Mouse (Mus musculus): ENCODE measurements around the gene Elk3.

Elk3 gene

DNA sequence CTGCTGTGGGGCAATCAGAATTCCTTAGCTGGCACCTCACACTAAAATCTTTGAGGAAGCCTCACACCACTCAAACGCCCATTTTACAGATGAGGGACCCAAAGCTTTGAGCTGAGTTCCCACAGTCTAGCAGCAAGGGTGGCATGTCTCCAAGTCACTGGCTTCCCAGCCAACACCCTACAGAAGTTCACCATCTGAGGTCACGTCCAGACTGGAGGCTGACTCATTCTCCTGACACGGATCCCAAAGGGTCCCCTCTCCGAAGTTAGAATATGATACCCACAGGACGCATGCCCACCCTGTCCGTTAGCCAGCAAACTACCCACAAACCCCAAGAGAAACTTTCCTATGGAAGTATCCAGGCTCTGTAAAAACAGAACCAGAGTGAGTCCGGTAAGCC, 39.1 kb downstream of the Elk3 start:
- CTCF ChIA-PET: interaction anchor here (0.6 kb wide), 1 partner anchor 112 kb away, joined by 3 read pairs; no protein-coding TSS in a partner anchor

DNA sequence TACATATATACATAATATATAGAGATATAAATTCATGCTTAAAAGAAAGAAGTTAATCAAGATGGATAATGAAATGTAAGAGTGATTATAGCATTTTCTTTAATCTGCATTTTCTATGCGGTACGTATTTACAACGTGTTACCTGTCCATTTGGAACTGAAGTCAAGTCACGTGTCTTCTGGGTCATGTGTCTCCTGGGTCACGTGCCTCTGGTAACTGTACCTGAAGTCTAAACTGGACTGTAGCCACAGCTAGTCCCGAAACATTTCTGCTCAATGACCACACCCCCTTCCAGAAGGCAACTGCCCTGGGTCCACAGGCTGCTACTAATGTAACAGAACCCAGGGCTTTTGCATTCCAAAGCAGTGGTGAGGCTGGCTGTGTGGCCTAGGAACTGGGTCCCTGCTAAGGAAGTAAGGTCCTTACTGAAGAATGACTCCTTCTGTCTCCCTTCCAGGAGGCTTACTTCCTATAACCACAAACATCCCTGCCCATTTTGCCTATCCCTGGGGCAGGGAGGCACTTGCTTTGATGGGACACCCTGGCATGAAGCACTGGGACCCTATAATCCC, 40.0 kb downstream of the Elk3 start:
- CTCF ChIA-PET: no interaction called here

DNA sequence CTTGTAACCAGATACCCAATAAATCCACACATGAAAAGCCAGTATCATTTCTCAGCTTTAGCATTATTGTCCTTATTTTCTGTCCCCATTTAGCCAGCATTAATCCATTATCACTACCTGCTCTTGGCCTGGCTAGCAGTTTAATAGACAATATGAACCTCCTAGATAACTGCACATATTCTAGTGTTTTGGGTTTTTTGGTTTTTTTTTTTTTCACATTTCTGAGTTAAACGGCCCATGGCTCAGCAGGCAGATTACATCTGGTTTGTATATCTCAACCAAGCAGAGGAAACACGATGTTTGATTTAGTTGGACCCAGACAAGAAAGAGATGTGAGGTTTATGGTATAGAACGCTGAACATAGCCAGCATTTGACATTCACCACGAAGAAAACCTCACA, 41.2 kb downstream of the Elk3 start:
- CTCF ChIA-PET: no interaction called here

DNA sequence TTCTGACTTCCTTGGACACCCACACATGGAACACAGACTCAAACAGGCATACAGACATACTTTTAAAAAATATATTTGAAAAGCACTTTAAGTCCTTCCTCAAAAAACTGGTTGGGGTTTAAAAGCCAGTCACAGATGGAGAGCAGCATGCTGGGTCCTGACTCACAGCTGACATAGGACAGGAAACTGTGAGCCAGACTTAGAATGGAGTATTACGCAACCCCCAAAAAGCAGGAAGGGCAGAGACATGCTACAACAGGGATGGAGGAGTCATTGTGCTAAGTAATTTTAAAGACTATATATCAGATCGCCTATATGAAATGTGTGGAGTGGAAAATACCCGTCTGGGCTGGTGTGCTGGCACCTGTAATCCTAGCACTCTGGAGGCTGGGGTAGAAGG, 42.6 kb downstream of the Elk3 start:
- CTCF ChIA-PET: interaction anchor here (0.7 kb wide), 1 partner anchor 17 kb away, joined by 16 read pairs; no protein-coding TSS in a partner anchor

DNA sequence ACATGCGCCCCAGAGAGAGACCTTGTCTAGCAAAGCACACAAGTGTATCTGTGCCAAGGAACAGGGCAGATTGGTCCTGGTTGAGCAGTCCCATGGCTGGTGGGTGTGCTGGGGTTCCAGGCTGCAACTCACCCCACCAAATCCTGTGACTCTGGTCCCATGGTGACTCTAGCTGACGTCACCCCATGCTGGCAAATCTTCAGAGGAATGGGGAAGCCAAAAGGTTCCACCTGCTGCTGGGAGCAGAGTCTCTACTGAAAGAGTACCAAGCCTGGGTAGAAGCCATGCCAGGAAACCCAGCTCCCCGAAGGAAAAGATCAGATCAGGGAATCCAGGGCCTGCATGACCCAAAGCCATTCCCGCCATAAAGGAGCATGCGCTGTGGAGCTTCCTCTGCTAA, 43.4 kb downstream of the Elk3 start:
- CTCF ChIA-PET: no interaction called here

DNA sequence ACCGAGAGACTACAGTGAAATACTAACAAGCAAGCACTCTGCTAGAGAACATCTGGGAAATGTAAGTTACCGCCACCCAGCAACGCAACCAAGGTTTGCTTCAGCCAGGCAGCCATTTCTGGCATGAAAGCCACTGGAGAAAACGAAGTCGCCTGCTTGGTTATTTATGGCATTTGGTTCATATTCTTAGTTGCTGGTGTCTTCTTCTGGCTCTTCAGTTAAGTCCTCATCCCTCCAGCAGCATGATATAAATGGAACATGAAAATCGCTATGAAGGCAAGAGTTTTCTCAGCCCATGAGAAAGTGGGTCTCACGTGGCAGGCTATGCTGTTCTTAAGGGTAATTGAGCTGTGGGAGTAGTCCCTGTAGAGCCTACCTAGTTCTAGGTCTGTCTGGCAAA, 44.4 kb downstream of the Elk3 start:
- CTCF ChIA-PET: no interaction called here

DNA sequence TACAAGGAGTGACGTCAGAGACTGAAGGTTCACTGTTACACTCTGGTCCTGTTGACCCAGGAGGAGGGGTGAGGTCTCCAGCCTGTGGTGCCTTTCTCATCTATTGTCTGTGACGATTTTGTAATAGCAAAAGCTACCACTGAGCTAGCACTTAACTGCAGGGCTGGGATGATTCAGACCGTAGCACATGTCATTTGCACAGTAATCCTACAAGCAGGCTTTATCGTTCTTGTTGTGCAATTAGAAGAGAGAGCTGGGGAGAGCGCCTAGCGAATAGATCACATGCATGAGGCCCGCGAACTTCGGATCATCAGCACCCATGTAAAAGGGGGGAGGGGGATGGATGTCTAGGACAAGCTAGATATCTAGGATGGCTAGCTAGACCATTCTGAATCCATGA, 45.1 kb downstream of the Elk3 start:
- CTCF ChIA-PET: no interaction called here

DNA sequence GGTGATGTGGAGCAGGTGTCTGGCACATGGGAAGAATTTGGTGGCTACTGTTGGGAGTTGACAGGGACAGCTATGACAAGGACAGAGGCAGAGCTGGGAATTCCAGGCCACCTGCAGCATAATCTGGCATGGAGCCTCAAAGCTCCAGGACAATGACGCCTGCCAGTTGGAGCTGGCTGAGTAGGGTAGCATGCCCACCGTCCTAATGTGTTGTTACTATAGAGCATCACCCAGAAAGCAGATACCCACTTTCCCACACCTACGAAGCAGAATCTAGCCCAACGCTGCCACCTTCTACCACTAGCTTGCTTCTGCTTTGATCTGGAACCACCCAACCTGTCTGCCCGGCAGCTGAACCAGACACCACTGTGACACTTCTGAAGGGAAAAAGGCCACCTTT, 46.9 kb downstream of the Elk3 start:
- CTCF ChIA-PET: interaction anchor here (0.5 kb wide), 1 partner anchor 11 kb away, joined by 3 read pairs; no protein-coding TSS in a partner anchor

DNA sequence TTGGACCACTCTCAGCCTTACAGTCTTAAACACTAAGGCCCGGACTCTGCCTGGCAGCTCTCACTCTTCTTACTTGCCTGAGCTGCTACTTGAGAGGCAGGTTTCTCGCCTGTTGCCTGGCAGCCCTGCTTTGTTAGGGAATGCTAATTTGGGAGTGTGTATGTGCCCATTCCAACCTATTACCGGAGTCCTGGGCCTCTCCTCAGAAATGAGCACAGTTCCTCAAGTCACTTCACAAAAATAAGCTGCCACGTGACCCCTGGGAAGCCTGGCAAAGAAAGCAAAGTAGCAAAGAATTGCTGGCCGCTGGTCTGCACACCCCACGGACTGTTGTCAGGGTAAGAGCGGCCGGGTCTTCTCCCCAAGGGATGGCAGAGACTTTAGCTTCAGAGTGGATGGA, 47.5 kb downstream of the Elk3 start:
- CTCF ChIA-PET: interaction anchor here (0.5 kb wide), 1 partner anchor 53 kb away, joined by 3 read pairs; no protein-coding TSS in a partner anchor

DNA sequence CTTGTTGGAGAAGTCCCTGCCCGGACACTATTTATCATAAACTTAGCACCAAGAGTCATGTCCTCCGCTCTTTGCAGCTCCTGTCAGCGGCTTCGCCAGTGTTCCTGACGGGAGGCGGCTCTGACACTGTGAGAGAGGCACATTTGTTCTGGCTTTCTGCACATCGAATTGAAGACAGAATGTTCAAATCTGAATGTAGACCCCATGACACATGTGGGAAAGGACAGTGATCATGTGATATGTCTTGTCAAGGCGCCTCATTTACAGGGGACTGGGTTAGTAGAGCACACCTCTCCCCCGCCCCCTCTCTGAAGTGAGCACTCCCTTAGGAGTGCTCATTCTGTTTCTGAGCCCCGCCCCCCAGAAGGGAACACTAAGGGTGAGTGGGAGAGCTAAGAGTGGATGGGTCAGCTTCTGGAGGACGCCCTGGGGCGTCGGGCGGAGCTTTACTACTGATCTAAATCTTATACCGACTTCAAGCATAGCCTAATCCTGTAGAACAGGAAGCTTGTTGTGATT, 48.9 kb downstream of the Elk3 start:
- CTCF ChIA-PET: interaction anchor here (0.7 kb wide), 2 partner anchors 11 to 36 kb away, joined by 5 to 17 read pairs; no protein-coding TSS in a partner anchor

DNA sequence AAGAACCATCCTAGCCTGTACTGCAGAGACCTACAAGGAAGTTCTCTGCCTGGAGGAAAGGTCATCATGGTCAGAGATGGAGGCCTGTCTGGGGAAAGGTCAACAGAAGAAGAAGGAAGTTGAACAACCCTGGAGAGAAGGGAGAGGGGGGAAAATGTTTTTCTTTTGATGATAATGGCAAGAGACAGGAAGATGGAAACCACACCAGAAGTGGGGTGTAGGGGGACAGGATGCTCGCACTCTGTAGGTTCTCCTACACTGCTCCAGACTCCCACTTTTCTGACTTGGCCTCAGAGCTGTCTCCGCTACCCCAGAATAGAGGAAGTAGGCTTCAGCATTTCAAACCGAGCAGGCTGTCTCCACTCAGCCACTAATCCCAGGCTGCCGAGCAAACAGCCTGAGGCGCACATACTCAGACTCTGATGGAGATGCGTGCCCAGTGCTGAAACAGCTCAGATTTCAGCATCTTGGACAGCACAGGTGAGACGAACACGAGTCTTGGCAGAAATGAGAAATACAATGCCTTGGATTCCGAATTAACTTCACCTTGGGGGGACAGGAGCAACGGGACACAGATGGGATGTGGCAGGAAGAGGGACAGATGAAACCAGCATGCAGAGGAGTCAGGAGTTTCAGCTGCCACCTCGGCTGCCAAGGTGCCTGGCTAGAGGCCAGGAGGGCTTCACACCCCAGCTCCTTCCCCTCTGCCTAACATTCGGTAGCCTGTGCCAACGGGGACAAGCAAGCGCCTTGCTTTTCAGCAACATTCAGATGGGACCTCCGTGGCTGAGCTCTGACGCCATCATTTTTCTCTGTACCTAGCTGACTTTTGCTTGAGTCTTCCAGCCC, 49.6 kb downstream of the Elk3 start:
- CTCF ChIA-PET: no interaction called here

DNA sequence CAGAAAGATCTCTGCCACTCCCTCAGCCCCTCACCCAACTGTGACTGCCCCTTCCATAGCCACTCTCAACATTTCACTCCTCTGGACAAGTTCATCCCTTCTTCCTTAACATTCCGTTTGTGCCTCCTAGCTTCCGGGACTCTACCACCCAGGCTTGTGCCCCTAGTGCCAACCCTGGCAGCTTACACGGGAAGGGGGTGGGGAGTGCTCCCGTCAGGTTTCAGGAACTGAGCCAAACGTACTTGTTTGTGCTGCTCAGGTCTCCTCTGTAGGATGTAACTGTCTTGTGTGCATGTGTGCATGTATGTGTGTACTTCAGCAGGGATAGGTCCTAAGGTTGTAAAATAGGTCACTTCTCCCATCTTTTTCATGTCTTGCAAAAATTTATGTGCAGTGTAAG, 51.1 kb downstream of the Elk3 start:
- CTCF ChIA-PET: no interaction called here

DNA sequence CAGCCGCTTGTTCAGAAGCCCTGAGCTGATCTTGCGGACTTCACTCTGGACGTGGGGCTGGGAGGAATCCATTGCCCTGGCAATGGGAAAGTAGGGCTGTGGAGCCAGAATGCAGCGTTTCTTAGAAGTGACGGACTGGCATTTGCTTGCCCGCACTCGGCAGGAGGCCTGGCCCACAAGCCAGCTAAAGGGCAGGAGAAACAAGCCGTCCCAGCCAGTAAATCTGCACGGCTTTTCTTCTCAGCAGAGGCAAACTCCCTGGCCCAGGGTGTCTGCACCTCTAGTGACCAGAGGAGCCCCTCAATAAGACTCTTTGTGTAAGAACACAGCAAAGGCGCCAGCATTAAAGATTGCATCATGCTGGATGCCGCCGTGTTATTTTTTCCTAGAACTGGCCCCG, 55.6 kb downstream of the Elk3 start:
- CTCF ChIA-PET: no interaction called here

DNA sequence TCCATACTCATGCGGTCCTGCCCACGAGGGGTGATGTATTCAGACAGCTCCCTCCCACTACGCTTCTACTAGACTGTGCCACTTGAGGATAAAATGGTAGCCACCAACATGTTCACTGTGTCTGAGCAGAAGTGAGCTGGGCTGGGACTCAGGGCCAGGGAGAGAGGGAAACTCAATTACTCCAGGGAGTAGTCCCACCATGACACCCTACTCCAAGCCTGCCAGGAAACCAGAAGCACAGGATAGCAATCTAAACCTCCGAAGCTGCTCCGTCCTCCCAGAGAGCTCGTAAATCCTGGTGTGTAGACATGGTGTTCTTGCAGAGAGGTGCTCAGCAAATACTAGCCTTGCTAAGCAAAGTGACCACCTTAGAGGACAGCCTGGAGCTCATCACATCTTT, 57.8 kb downstream of the Elk3 start:
- CTCF ChIA-PET: interaction anchor here (0.6 kb wide), 1 partner anchor 11 kb away, joined by 3 read pairs; no protein-coding TSS in a partner anchor

DNA sequence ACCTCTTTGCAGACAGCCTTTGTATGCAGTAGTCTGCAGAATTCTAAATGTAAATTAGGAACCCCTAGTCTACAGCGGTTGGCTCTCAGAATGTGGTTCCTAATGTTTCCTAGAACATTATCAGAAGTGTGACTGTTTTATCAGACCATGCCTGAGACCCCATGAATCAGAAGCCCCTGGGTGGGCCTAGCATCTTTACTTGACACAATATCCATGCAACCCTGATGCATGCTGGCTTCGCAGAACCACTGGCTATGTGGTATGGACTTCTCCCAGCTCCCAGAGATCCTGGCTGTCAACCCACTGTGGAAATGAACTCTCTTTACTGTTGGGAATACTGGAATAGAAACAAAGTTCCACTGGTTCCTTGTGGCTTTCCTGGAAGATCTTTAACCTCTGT, 58.3 kb downstream of the Elk3 start:
- CTCF ChIA-PET: interaction anchor here (0.6 kb wide), 1 partner anchor 11 kb away, joined by 3 read pairs; no protein-coding TSS in a partner anchor

DNA sequence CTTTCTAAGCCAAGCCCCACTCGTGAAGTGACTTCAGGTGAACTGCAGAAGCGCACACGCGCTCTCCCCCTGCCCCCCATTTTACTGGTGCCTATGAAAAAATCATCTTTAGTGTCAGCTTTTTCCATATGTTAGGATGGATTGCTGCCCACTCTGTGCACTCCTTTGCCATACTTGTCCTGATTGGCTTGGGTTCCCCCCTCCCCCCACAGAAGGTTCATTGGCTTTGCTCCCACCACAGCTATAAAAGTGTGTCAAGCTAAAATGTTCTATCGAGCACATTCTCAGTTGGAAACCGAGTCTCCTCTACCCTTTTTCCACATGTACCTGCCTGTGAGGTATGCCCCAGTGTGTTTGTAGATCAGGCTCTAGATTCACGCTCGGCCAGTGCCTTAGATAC, 59.5 kb downstream of the Elk3 start:
- CTCF ChIA-PET: interaction anchor here (0.5 to 0.8 kb wide), 2 partner anchors 11 to 17 kb away, joined by 16 to 17 read pairs; no protein-coding TSS in a partner anchor

DNA sequence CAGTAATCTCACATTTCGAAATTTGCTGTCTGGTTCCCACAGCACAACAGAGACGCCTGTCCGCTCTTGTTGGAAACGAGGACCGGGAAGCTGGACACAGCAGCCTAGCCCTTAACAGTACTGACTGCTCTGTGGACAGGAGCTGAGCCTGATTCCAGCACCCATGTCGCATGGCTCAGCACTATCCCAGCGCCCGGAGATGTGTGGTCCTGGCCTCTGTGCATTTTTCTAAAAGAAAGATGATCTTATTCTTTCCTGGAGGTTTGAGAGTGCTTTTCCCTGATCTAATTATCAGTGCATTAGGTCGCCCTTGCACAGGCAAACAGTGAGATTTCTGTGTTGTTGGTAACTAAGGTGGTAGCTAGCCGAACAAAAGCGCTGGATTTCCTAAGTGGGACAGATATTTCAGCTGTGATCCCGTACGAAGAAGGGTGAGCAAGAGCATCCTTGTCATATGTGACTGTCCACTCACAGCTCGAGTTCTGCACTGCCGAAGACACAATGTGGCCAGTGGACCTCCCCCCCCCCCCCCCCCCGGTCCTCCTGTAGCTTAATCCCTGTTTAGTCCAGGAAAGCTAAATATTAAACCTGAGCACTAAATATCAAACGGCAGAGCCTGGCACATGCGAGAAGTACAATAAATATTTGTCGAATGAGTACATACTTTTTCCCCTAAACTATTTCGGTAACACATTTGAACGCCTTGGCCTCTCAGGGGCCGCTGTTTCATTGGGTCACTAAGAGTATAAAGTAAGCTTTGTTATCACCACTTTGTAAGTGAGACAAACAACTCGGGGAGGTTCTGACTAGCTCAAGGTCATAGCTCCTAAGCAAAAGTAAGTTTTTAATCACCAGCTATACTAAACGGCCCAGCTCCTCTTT, 60.3 kb downstream of the Elk3 start:
- CTCF ChIA-PET: interaction anchor here (0.8 kb wide), 1 partner anchor 18 kb away, joined by 16 read pairs; no protein-coding TSS in a partner anchor

DNA sequence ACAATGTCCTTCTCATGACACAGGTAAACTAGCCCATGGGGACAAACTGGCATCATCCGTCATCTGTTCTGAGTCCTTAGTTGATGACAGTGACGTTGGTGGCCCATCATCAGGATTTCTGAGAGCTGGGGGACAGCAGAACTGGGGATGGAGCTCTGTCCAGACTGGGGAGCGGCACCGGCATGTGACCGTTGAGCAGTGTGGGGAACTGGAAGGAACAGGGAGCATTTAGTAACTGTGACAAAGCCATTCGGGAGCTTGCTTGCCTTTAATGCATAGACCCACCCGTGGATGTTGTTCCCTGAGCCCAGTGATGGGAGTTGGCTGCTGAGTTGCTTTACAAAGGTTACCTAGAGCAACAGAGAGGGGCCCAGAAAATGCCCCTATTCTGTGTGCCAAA, 61.0 kb downstream of the Elk3 start:
- CTCF ChIA-PET: no interaction called here

DNA sequence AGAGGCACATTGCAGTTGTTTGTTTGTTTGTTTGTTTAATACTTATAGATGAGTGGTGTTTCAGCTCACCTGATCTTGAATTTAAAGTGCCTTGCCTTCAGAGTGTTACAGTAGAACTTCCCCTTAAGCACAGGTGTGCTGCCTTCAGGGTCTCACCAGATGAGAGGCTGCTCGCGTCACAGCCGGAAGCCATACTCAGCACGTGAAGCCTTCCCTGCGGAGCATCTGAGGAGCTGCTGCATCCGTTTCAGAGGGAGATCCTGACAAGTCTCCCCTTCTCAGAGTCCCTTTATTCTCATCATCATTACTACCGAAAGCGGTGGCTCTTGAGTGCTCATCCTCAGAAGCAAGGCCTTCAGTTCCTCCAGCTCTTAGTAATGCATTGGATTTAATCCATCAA, 62.5 kb downstream of the Elk3 start:
- CTCF ChIA-PET: no interaction called here

DNA sequence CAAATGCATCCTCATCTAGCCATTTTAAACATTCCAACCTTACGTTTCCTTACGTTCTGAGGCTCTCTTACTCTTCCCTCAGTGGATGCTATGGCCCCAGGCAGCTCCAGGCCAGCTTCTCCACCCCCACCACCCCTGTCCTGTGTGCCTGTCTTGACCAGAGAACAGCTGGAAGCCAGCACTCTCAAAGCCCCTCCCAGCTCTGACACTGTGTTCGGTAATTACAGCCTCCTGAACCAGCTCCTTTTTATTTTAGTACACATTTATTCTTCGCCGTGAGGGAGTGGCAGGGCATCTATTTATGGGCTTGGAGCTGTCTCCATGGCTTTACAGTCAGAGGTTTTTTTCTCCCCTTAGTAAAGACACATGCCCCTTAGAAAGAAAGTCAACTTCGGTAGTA, 63.0 kb downstream of the Elk3 start:
- CTCF ChIA-PET: no interaction called here

DNA sequence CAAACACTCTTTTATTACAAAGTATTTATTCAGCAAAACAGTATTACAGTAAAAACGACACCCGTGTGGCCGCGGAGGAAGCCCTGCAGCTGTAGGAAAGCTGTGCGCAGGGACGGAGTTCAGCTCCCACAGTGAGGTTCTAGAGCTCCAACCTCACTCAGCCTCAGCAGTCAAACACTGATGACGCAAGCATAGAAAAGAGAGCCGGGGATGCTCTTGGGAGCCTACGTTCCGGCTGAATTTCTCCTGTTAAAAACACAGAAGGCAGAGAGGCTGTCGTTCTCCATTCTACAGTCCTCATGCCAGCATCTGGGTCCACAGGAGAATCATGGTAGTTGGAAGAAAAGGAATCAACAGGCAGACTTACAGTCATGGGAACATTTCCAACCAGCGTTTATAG, 63.5 kb downstream of the Elk3 start:
- CTCF ChIA-PET: no interaction called here
